Mouse (Mus musculus) ES-E14 (cell line): Measurements from ENCODE around the gene Tubb4a.

Experiments
- CHD2 ChIP-seq: IDR thresholded peaks from 2 replicates; pipeline ENCODE4 v1.6.1; 2014; ENCODE audit warnings: mild to moderate bottlenecking, low read depth, low read length, inconsistent platforms
- HCFC1 ChIP-seq: IDR thresholded peaks from 2 replicates; pipeline ENCODE4 v1.6.1; 2012; ENCODE audit warnings: low read length, inconsistent platforms, borderline replicate concordance; ENCODE audit not compliant: insufficient read depth
- ZNF384 ChIP-seq: IDR thresholded peaks from 2 replicates; pipeline ENCODE4 v1.6.1; 2012; ENCODE audit warnings: low read depth, low read length, inconsistent platforms

DNA sequence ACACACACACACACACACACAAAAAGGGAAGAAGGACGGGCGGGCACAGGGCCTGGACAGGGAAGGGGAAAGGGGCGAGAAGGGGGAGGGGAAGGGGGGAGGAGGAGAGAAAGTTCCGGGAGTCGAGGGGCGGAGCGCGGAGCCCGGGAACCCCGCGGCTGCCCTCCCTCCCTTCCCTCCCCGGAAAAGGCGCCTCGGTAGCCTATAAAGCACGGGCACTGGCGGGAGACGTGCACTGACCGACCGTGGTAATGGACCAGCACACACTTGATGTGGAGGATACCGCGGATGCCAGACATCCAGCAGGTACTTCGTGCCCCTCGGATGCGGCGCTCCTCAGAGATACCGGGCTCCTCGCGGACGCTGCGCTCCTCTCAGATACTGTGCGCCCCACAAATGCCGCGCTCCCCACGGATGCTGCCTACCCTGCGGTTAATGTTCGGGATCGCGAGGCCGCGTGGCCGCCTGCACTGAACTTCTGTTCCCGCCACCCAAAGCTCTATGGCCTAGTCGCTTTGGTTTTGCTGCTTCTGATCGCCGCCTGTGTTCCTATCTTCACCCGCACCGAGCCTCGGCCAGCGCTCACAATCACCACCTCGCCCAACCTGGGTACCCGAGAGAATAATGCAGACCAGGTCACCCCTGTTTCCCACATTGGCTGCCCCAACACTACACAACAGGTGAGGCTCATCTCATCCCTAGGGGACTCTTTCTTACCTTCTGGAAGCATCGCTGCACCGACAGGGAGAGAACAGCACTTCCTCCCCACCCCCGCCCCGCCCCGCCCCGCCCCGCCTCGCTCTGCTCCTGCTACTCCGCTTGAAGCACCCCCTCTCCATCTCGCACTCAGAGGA, 17.8 kb upstream of the Tubb4a start, which contains the start of gene Tnfsf9:
- TF ChIP-seq HCFC1 = no peak
- TF ChIP-seq CHD2 = no peak
- no peak for TF ChIP-seq ZNF384
